Mouse (Mus musculus) embryo, embryonic 10.5 days (tissue): ENCODE measurements around the gene Tut1.
A peak's percentile ranks its signal among the peaks of the same experiment; 100 is the strongest.

Experiments
- DNase-seq: peaks from one replicate; pipeline ENCODE4 v3.0.0-alpha.2; 2015; ENCODE audit warnings: low spot score

The Tut1 gene

DNA sequence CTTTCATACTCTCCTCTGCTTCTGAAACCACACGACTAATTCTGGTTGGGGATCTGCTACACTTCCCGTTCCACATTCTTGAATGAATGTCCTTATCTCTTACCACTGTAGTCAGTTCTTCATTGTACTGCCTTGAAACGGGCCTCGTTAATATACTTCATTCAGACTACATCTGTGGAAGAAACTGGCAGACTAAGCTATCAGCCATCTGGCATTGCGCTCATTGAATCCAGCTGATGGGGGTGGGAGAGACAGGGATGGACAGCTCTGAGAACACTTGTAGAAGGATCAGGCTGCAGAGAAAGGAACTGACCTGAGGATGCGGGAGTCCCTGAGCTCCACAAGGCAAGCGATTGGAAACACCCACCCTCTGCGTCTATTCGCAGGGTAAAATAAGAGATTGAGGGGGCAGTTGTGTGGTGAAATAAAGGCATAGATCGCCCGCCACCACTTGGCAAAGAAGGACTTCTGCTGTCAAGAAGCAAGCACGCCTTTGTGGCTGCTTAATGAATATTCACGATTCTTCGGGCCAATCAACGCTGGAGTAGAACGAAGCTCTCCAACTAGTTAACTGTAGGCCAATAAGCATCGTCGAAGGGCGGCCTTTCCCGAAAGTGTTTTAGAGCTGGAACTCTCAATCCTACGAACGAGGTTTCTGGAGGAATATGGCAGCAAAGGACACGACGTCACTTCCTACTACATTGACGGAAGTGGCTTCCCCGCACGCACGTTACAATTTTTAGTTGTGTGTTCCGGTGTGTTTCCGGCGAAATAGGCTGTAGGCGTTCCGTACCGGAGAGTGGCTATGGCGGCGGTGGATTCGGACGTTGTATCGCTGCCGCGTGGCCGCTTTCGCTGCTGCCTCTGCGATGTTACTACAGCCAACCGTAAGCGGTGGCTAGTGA, at the start of gene Tut1:
TSS of gene Tut1 (plus strand) at position 713 of the 905 bp plus-strand sequence.
- DNase-seq: peak; percentile 99

DNA sequence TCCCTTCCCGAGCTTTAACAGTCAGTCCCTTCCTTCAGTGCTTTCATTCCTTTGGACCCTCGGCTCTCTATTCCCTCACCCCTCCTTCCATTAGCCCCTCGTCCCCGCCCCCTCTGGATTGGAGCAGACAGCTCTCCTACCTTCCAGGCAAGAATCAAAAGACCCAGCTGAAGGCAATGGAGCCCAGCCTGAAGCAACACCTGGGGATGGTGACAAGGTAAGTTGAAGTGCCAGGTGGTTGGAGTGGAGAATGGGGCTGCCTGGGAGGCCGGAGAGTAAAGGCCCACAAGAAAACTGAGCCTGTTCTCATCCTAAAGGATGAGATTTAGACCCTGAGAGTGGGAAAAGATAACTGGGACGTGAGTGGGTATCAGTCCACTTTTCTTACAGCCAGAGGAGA, 45.1 kb upstream of the Tut1 start:
- no peak for DNase-seq

DNA sequence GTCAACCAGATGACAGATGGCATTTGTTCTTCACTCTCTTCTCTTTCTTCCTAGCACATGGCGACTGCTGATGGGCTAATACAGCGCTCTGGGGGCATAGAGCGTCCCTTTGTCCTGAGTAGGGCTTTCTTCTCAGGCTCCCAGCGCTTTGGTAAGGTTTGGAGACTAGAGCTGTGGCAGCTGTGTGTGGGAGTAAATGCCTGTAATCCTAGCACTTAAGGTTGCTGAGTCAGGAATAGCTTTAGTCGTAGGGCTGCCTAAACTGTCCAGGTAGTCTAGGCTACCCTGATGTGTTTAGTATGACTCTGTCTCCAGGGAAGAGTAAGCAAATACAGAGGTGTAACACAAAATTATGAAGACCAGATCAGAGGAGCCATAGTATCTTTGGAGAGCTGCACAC, 41.8 kb upstream of the Tut1 start:
- no peak for DNase-seq

DNA sequence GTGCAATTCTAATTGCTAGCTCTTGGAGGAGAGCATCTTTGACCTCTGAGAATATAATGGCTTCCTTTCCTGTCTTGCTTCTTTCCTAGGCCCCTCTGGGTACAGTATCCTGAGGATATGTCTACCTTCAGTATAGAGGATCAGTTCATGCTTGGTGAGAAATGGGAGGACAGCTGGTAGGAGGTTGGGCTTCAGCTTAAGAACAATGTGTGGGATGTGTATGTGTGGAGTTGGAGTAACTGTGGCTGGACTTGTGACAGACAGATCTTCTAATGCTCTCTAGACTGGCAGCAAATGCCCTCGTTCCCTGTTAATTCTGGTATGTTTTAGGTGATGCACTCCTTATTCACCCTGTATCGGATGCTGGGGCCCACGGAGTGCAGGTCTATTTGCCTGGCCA, 39.4 kb upstream of the Tut1 start:
- no peak for DNase-seq

DNA sequence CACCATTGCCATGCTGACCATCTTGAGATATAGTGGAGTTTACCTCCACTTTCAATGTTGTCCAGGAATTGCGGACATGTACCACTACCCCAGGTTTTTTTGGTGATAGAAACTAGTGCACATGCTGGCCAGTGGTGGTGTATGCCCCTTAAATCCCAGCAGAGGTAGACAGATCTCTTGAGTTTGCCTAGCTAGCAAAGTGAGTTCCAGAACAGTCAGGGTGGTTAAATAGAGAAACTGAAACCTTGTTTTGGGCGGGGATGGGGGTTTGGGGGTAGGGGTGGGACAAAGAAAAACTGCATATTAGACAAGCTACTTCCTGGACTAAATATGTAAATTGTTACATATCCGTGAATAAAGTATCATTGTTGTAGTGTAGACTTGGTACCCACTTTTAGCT, 34.6 kb upstream of the Tut1 start:
- no peak for DNase-seq

DNA sequence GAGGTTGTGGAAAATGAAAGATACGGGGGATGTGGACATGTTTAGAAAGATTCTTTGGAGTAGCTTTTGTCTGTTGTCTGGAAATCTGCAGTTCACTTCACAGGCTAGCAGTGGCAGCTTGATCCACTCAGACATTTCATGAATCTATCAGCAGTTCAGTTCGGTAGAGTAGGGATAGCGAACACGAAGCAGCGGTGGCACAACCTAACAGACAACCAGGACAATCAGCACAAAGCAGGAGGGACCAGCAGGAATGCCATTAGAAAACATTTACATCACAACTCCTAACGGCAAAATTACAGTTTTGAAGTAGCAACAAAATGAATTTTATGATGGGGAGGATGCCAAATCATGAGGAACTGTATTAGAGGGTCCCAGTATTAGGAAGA, 34.0 kb upstream of the Tut1 start:
- DNase-seq: no peak

DNA sequence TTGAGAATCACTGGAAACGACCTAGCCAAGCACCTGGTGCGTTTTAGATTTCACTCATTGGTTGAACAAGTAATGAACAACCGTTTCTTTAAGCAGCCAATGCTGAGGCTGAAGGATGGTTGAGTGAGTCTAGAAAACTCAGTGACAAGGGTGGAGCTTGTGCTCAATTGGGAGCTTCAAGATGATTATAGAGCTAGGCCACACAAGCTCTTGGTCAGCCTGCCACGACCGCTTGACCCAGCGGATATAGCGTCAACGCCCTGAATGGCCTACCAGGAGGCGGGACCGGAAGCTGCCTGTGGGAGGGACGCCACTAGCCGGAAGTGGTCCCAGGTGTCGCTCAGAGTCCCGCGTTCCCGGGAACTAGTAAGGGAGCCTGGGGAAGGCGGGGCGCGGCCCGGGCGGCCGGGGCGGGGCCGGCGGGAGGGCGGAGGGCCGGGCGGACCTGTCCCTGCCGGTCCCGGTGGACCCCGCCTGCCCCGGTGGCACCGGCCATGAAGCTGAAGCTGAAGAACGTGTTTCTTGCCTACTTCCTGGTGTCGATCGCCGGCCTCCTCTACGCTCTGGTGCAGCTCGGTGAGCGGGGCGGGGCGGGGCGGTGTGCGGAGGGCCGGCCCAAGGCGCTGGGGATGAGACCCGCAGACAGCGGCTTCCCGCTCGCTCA, 33.4 kb upstream of the Tut1 start, which contains the start of gene B3gat3:
TSS of gene B3gat3 (plus strand) at position 302 of the 664 bp plus-strand sequence.
- DNase-seq: peak; percentile 98

DNA sequence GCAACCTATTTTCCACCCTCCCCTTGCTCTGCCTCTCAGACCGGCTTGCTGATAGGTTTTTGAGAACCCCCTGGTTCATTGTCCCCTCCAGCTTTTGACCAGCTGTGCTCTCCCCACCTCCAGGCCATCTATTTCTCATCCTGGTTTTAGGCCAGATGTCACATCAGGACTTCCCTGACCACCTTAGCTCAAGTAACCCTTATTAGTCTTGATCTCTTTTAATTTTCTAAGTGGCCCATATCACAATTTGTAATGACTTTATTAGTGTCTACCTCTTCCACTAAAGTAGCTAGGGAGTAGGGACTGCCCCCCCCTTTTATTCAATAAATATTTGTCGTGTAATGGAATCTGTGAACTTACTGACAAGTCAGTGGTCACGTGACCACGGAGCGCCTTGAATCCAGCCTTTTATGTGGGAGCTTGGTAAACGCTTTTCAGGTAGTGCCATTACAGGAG, 32.8 kb upstream of the Tut1 start:
- DNase-seq: peak; percentile 82

DNA sequence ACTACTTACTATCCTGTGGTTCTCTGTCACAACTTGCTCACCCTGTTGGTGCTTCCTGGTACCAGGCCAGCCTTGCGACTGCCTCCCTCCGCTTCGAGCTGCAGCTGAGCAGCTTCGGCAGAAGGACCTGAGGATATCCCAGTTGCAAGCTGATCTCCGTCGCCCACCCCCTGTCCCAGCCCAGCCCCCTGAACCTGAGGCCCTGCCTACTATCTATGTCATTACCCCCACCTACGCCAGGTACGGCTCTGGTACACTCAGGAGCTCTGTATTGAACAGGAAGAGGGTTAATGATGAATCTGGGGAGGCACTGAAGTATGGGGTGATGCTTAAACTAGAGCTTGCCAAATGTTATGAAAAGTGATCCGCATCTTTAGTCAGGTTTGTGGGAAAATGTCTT, 31.9 kb upstream of the Tut1 start:
- DNase-seq: no peak

DNA sequence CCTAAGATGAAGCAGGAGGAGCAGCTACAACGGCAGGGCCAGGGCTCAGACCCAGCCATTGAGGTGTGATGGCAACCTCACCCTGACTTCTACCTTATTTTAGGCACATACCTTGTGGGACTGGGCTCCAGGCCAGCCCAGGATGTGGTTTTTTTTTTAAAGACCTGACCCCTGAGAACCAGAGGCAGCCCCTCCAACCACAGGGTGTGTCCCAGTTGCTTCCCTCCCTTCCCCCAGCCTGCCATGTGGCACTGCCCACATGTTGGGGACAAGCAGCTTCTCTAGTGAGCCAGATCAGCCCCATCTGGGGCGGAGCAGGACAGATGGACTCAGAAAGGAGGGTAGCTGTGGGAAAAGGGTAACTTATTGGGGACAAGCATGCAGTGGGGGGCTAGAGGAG, 26.9 kb upstream of the Tut1 start:
- no peak for DNase-seq

DNA sequence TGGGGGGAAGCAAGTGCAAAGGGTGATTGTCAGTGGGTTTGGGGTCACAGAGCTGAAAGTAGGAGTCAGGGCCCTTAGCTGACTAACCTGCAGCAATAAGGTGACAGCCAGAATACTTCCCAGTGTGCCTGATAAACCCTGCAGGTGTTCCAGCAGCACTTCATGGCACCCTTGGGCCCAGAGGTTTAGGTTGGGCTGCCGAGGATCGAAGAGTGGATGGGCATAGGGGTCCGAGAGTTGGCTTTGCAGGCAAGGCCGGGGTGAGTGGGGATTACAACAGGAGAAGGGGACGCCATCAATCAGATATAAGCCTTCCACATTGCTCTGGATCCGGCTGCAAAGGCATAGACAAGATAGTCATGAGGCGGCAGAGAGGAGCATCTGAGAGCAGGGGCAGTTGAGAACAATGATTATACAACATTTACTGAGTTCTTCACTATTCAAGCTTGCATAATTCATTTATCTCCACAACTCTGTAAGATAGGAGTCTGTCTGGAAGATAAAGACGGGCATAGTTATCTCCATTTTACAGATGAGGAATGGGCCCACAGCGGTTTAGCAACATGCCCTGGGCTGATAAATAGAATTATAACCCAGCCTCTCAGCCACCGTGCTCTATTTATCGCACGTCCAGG, 25.6 kb upstream of the Tut1 start:
- DNase-seq: no peak

DNA sequence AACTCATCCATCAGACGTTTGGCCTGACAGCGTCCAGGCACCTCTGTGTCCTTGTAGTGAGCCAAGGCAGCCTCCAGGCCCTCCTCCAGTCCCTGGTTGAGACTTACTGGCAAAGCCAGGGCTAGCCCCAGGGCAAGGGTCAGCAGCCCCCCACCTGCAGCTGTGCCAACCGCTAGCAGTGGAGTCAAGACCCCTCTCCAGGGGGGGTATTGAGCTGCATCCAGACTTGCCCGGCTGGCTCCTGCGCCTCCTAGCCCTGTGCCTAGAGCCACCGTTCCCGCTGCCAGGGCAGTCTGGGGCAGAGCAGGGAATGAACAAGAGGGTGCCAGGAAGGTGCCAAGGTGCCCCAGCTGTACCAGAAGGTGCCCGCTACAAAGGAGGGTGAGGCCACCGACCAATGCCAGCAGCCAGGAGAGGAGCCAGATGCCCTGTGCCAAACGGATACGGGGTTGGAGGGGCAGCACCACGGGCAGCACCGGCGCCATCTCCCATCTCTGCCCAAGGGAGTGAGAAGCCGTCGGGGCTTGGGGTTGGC, 24.9 kb upstream of the Tut1 start:
- DNase-seq: no peak

DNA sequence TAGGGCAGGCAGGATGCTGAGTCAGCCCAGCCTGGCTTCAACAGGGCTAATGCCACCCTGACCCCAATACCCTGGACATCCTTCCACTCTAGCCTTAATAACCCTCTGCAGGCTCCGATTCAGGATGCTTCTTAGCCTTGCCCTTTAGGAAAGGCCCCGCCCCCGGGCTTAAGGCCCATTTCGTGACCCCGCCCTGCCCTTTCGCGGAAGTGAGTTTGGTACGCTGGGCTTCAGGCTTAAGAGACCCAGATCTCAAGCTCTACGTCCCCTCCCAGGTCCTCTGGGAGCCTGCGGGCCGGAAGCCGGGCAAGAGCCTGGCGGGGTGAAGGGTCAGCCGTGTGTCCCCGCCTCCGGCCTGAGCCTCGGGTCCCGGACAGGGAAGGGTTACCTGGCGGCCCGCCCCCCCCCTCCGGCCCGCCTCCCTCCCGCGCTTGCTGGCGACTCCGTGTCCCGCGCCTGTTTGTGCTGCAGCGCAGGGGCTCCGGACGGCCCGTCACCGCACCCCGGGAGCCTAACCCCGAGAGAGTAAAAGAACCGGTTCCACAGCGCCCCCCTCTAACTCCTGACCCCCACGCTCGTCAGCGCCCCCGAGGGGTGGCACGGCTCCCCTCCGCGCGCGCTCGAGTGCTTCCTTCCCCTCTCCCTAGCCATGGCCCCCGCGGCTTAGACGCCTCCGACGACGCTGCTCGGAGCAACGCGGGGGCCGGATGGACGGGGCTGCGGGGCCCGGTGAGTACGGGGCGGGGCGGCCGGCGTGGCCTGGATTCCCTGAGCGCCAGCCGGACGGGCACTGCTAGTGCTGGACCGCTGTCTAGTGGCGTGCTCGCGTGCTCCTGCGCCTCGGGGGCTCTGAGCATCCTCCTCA, 24.2 kb upstream of the Tut1 start, which contains the start of the genes Rom1 and Eml3:
TSS of gene Rom1 (minus strand) at position 133 of the 865 bp plus-strand sequence.
TSS of gene Eml3 (plus strand) at position 329 of the 865 bp plus-strand sequence.
- peak; percentile 91 for DNase-seq

DNA sequence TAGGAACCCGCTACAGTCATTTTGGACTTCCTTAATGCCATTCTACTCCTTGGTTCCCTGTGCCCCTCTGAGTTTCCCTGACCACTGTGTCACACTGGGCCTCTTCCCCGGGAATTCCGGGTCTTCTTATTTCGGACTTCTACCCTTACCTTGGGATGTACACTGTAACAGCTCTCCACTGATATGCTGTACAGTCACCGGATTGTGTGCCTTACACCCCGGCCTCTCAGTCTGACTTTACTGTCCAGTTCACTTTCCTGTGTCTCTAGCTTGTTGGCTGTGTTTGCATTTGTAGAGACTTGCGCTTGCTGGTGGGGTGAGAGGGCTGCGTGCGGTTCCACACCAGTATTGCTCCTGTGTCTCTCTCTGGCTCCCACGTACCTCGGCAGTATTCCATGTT, 23.5 kb upstream of the Tut1 start:
- DNase-seq: no peak

DNA sequence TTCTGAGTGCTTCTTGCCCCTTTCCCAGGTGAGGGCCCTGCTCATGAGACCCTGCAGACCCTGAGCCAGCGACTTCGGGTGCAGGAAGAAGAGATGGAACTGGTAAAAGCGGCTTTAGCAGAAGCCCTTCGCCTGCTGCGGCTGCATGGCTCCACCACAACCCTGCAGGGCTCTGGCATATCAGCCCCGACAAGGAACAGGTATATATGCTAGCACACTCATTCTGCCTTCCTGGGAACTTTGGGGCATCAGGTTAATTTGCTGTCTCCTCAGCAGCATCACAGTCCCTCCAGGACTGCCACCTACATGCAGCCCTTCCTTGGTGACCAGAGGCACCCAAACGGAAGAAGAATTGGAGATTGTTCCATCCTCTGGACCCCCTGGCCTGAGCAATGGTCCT, 22.9 kb upstream of the Tut1 start:
- DNase-seq: no peak

DNA sequence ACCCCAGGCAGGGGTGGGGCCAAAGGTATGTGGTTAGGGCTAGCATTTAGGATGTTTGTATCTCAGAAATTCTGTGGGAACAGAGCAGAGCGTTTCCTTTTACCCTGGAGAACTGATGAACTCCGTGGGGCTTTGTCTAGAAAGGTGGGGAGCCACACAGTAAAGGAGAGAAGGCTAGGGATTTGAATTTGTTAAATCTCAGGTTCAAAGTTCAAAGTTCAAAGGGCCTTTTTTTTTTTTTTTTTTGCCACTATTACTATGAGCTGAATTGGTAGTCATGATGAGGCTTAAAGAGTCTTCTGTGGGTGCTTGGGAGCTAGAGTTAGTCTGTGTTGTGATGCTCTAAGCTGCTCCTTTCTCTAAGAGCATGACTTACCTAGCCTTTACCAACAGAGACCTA, 16.9 kb upstream of the Tut1 start:
- DNase-seq: no peak

DNA sequence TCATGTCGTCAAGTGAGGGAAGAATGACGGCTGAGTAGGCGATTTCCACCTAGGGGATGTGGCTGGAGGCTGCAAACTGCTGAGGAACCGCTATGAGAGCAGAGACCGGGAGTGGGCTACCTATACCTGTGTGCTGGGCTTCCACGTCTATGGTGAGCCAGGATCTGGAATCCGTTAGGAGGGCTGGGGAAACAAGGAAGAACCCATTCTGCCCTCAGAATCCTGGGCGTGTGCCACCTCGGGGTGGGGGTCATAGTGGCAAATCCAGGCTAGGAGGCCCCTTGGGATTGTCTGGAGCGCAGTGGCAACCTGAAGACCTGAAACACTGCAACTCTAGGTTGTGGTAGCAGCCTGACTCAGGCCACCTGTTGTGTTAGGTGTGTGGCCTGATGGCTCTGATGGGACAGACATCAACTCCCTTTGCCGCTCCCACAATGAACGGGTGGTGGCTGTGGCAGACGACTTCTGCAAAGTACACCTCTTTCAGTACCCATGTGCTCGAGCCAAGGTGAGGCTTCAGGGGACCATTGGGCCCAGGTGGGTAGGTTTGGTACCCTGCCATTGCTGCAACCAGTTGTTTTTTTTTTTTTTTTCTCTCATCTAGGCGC, 13.0 kb upstream of the Tut1 start:
- DNase-seq: no peak

DNA sequence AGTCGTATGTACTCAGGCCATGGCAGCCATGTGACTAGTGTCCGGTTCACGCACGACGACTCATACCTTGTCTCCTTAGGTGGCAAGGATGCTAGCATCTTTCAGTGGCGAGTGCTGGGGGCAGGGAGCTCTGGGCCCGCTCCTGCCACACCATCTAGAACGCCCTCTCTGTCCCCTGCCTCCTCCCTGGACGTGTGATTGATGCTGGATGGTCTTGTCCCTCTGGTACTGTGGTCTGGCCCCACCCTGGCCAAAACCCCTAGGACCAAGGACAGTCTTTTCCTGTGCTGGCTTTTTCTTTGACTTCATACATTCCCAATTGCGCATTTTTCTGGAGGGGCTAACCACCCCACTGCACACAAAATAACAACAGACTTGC, 12.5 kb upstream of the Tut1 start:
- peak; percentile 17 for DNase-seq

DNA sequence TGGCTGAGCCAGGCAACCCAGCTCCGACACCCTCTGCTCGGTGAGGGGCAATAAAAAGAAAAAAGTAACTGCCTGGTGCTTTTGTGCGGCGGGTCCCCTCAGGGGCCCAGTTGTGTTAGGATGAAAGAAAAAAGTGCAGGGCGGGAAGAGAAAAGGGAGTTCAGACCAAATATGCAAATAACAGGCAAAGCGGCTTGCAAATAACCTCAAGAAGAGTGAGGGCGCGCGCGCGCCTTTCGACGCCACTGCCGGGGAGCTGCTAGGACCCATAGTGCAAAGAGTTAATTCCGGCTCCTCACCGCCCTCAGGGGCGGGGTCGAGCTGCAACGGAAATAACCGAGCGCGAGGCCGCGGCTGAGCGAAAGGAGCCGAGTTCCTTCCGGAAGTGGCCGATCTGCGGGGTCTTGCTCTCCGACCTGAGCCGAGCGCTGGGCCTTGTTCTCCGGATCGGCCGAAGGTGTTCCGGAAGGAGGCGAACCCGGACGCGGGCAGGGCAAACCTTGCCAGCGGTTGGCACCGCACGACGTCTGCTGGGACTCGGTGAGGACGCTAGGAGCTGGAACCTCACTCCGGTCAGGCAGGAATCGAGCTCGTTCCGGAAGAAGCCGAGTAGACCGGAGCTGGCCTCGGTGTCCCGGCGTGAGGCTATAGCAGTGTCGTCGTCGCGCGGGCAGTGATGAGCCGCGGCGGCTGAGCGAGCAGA, 12.0 kb upstream of the Tut1 start, which contains the start of gene Mta2:
TSS of gene Mta2 (plus strand) at position 361 of the 703 bp plus-strand sequence.
- peak; percentile 98 for DNase-seq

DNA sequence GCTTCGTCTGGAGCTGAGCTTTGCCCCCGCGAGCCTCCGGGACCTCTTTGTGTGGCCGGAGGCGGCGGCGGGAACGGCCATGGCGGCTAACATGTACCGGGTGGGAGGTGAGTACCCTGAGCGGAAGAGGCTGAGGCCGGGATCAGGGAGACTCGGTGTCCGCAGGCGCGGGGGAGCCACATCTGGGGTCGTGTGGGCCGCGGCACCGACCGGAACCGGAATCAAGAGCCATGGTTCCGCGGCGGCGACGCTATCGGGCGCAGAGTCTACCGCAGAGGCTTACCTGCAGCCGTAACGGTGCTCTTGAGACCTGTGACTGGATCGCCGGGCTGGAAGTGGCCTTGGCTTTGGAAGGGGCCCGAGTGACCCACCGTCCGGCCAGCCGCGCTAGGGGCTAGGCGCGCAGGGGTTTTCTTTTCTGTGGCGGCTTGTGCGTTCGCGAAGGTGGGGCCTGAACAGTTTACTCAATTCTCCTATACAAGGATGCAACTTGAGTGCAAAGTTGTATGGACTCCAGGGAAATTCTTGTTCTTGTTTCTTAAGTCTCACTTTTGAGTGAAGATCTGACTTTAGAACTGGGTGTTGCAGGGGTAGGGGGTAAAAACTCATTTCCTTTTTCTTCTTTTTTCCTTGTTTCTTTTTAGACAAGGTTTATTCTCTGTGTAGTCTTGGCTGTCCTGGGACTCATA, 11.2 kb upstream of the Tut1 start:
- peak; percentile 64 for DNase-seq
